Mouse (Mus musculus): ENCODE results near the gene Gm21304. TPM values are rescaled to one million over a fixed set of nuclear protein-coding genes. Genes with fewer than 3 reads are reported as not detected.
"Not testable (repeated sequence)": the region's sequence is repeated elsewhere in the genome, so short reads cannot be mapped to it uniquely, and the experiment has no call there.

Gene Gm21304
- not detected for total RNA-seq (2021)
- long read RNA-seq, experiment 1: 0 reads
- long read RNA-seq, experiment 2: 0 reads

- not testable (repeated sequence) for DNase-seq
Measured at GRCm38 (mm10) chr10:104168215-104168614, at the start of gene Gm21304. Gene Gm21304, plus strand, starts transcription at chr10:104168515.

GRCm38 (mm10) chr10:104142687-104143086 lies 25.6 kb upstream of the Gm21304 start, which contains the start of gene Gm21293:
Gene Gm21293, plus strand, starts transcription at chr10:104142987.
- not testable (repeated sequence) for DNase-seq

- DNase-seq: not testable (repeated sequence)
Measured at GRCm38 (mm10) chr10:104151197-104151596, 17.1 kb upstream of the Gm21304 start, which contains the start of gene Gm6763. Gene Gm6763, plus strand, starts transcription at chr10:104151497.

GRCm38 (mm10) chr10:104159706-104160105 lies 8.6 kb upstream of the Gm21304 start, which contains the start of gene Gm8764:
Gene Gm8764, plus strand, starts transcription at chr10:104160006.
- not testable (repeated sequence) for DNase-seq

- not testable (repeated sequence) for DNase-seq
Measured at GRCm38 (mm10) chr10:104176724-104177123, 8.4 kb downstream of the Gm21304 start, which contains the start of gene Gm21312. Gene Gm21312, plus strand, starts transcription at chr10:104177024.

GRCm38 (mm10) chr10:104185233-104185632 lies 16.9 kb downstream of the Gm21304 start, which contains the start of gene Gm20765:
Gene Gm20765, plus strand, starts transcription at chr10:104185533.
- not testable (repeated sequence) for DNase-seq

- not testable (repeated sequence) for DNase-seq
Measured at GRCm38 (mm10) chr10:104193742-104194141, 25.4 kb downstream of the Gm21304 start, which contains the start of gene Gm4340. Gene Gm4340, plus strand, starts transcription at chr10:104194042.

- no peak for DNase-seq
Measured at GRCm38 (mm10) chr10:104209655-104210054, 41.3 kb downstream of the Gm21304 start.

- no peak for DNase-seq
Measured at GRCm38 (mm10) chr10:104210268-104210990, 42.1 kb downstream of the Gm21304 start.

GRCm38 (mm10) chr10:104214527-104214926 lies 46.2 kb downstream of the Gm21304 start:
- DNase-seq: no peak

Other genes with a start within 250 kb of the Gm21304 start
- gene Gm21293, start 25.5 kb upstream of the Gm21304 start, total RNA-seq (2021): not detected
- gene Gm6763, start 17.0 kb upstream of the Gm21304 start, total RNA-seq (2021): not detected
- gene Gm8764, start 8.5 kb upstream of the Gm21304 start, total RNA-seq (2021): not detected
- gene Gm21312, start 8.5 kb downstream of the Gm21304 start, total RNA-seq (2021): not detected
- not detected for gene Gm20765, start 17.0 kb downstream of the Gm21304 start, total RNA-seq (2021)
- not detected for gene Gm4340, start 25.5 kb downstream of the Gm21304 start, total RNA-seq (2021)